Mouse (Mus musculus): ENCODE measurements around the gene Slc3a1.

The Slc3a1 gene

DNA sequence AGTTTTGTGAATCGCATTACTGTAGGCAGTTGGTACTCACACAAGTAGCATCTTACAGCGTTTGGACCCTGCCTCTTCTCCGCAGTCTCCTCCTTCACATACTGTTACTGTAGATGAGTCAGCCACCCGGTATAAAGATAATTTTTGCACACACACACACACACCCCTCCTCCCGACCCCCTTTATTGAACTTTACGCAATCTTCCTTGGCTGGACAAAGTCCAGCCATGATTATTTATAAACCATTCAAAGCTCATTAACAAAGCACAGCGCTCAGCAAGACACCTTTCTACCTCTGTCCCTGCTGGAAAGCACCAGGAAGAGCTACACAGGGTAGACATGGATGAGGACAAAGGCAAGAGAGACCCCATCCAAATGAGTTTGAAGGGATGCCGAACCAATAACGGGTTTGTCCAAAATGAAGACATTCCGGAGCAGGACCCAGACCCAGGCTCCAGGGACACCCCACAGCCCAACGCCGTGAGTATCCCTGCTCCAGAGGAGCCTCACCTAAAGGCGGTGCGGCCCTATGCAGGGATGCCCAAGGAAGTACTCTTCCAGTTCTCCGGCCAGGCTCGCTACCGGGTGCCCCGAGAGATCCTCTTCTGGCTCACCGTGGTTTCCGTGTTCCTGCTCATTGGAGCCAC lies at the start of gene Slc3a1:
Slc3a1 (plus strand) TSS at position 284 of the 647 bp plus-strand sequence.
- DNase-seq (ENCODE audit: low spot score in 2 of 2): no peak

DNA sequence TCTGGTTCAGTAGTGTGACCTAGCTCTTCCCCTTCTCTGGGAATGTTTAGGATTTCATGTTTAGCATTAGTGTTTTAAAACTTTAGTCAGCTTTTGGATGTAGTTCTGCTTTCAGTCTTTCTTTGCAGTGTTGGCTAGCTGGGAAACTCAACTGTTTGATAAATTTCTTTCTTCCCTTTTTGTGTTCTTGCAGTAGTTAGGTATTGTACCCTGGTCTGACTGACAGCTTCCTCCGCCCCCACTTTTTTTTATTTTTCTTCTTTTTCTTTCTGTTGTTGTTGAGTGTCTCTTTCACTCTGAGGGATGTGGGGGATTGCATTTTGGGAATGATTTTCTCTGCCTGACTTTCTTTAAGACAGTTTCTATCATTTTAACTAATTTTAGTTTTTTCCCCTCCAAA lies 46.5 kb upstream of the Slc3a1 start:
- DNase-seq (ENCODE audit: low spot score in 2 of 2): no peak

DNA sequence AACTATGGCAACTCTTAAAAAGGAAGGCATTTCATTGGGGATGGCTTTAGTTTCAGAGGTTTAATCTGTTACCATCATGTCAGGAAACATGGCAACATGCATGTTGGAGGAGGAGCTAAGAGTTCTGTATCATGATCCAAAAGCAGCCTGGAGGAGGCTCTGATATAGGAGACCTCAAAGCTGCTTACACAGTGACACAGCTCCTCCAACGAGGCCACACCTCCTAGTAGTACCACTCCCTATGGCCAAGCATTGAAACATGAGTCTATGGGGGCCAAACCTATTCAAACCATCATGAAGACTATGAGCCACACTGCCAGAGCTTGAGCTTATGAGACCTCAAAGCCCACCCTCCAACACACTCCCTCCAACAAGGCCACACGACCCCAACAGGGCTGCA lies 45.4 kb upstream of the Slc3a1 start:
- no peak for DNase-seq (ENCODE audit: low spot score in 2 of 2)

DNA sequence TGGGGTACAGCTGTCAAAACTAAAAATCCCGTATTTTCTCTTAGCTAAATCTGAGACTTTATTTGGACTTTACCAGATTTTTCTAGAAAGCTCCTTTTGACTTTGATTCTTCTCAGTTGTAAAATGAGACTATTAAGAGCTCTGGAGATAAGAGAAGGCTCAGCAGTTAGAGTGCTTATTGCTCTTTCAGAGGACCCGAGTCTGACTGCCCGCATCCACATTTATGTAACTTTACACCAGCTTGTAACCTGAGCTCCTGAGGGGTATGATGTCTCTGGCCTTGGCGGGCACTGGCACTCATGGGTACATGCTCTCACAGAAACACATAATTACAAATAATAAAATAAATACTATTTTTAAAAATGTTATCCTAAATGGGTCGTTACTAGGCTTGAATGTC lies 41.8 kb upstream of the Slc3a1 start:
- DNase-seq (ENCODE audit: low spot score in 2 of 2): no peak

DNA sequence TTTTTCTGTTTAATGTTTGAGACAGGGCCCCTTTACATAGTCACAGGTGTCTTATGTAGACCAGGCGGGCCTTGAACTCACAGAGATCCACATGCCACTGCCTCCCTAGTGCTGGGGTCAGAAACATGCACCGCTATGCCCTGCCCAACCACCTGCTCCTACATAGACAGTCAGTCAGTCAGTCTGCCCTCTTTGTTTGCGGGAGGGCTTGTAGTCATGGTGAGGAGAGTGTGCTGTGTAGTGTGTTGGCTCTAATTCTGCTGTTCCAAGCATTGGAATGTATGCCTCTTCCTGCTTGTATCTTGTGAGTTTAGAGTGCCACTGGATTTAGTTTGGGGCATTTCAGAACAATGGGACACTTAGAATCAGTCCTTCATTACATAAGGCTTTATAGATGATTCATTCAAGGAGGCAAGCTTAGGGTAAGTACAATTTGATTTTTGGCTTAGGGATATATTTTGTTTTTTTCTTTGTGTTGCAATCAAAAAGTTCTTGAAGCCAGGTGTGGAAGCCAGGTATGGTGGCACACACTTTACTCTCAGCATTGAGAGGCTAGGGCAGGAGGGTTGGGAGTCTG lies 40.3 kb upstream of the Slc3a1 start:
- DNase-seq (ENCODE audit: low spot score in 2 of 2): no peak

DNA sequence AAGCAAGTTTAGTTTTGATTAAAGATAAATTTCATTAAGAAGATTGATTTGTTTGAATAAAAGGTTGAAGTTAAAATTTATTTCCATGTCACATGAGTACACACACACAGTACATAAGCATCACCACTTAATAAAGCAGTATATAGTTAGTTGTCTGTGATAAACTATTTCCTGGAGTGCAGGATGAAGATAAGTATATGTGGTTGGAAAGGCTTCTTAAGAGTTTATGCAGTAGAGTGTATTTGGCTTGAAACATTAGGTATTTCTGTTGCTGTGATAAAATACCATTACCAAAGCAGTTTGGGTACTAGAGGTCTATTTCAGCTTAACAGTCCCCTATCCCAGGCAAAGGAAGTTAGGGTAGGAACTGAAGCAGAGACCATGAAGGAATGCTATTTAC lies 39.7 kb upstream of the Slc3a1 start:
- DNase-seq (ENCODE audit: low spot score in 2 of 2): no peak

DNA sequence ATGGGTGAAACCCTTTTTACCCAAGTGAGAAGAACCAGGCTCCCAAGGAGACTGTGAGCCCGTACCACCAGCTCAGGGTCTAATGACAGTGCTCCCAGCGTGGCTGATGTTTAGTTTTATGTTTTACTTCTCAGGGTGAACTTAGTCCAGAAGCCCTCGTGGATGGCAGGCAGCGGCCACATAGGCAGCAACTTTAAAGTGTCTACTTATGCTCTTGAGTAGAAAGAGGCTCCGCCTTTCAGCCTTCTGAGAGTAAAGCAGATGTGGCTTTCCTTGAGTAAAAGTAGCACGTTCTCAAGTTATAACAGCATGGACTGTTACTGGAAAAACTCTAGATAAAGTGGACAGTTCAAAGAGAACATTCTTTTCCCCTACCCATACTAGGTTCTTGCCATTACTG lies 32.3 kb upstream of the Slc3a1 start:
- no peak for DNase-seq (ENCODE audit: low spot score in 2 of 2)

DNA sequence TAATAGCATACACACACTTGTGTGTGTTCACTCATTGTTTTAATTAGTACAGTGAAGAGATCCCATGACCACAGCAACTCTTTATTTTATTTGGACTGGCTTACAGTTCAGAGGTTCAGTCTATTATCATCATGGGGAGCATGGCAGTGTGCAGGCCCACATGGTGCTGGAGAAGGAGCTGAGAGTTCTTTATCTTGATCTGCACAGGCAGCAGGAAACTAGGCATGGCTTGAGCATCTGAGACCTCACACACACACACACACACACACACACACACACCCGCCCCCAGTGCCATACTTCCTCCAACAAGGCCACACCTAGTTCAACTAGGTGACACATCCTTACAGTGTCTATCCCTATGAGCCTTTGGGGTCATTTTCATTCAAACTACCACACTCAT lies 30.5 kb upstream of the Slc3a1 start:
- DNase-seq (ENCODE audit: low spot score in 2 of 2): no peak

DNA sequence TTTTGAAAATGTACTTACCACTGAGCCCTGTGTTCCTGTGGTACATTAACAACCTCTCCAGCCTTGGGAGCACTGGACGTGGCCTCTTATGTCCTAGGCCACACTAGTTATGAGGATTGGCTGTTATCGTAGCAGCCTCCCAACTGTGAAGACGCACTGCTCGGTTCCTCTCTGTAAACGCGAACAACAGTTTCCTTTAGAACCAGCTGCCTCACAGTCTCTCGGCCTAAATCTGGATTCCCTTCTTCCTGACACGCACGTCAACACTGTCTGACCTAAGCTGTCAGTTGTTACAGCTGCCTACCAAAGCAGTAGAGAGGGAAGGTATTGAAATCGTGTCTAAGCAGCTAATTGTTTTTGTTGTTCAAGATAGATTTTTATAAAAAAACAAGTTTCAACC lies 28.5 kb upstream of the Slc3a1 start:
- DNase-seq (ENCODE audit: low spot score in 2 of 2): no peak

DNA sequence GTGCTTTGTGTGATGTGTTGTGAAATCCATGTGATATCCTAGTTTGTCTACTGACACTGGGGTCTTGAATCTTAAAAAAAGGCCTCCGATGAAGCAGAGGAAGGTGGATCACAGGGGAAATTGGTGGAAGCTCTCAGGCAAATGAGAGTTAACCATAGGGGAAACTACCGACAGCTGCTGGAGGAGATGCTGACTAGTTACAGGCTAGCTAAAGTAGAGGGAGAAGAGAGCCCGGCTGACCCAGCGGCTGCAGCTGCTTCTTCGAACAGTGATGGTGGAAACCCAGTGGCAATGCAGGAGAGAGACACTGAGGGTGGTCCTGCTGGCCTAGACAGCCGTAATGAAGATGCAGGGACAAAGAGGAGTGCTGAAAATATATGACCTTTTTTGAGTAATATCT lies 14.7 kb upstream of the Slc3a1 start:
- DNase-seq (ENCODE audit: low spot score in 2 of 2): no peak

DNA sequence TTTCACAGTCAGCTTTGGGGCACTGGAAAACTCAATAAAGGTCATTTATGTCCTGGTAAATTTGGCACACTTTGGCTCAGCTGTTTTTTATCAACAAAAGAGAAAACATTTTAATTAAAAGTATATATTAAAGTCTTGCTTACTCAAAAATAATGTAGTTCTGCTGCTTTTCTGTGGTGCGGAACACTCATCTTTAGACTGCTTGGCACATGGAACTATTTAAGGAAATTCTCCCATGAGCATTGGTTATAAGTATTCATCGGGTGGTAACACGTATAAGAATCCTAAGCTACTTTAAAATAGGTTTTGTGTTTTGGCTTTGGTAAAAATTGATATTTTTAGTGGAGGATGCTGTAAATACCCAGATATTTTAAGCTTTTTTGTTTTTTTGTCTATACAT lies 13.5 kb upstream of the Slc3a1 start:
- DNase-seq (ENCODE audit: low spot score in 2 of 2): no peak

DNA sequence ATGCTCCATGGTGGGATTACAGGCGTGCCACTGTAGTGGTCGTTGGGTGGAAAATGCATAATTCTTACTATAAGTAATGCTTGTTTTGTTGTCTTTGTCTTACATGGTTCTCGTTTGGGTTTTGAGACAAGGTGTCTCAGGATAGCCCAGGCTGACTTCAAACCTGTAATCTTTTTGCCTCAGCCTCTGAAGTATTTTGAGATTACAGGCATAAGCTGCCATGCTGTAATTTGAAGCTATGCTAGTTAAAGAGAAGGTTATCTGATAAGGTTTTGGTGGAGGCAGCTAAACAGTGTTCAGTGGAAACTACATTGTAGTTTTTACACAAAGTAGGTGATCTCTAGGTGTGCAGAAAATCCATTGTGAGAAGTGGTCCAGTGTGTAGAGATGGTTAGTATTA lies 9.8 kb upstream of the Slc3a1 start:
- DNase-seq (ENCODE audit: low spot score in 2 of 2): no peak

DNA sequence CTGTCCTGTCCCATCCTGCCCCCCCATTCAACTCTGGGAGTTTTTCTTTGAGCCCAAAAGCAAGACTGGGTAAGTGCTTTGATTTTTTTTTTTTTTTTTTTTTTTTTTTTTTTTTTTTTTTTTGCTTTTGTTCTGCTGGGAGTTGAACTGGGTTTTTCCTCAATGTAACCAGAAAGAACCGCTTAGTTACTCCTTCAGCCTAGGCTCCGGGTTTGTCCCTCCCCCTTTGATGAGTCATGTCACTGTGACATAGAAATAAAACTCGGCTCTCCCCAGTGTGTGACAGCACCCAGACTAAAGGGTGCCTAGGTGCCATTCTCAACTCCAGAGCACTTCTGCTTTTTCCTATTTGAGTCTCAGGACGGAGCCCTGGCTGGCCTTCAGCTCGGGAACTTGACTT lies 9.4 kb upstream of the Slc3a1 start:
- DNase-seq (ENCODE audit: low spot score in 2 of 2): no peak

DNA sequence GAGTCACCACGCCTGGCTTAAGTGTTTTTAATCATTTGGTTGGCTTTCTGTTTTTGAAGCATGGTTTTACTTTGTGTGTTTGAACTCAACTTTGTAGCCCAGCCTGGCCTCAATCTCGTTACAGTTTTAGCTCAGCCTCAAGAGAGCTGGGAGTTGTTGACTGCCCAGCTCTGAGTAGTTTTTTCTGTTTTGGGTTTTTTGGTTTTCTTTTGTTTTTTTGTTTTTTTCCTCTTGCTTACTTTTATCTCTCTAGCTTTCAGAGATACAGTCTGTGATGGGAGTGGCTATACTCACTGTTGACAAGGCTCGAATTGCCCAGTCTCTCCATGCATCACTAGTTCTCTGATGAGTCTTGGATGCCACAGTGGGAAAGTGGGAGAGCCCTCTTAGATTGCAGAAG lies 7.8 kb upstream of the Slc3a1 start:
- DNase-seq (ENCODE audit: low spot score in 2 of 2): no peak

DNA sequence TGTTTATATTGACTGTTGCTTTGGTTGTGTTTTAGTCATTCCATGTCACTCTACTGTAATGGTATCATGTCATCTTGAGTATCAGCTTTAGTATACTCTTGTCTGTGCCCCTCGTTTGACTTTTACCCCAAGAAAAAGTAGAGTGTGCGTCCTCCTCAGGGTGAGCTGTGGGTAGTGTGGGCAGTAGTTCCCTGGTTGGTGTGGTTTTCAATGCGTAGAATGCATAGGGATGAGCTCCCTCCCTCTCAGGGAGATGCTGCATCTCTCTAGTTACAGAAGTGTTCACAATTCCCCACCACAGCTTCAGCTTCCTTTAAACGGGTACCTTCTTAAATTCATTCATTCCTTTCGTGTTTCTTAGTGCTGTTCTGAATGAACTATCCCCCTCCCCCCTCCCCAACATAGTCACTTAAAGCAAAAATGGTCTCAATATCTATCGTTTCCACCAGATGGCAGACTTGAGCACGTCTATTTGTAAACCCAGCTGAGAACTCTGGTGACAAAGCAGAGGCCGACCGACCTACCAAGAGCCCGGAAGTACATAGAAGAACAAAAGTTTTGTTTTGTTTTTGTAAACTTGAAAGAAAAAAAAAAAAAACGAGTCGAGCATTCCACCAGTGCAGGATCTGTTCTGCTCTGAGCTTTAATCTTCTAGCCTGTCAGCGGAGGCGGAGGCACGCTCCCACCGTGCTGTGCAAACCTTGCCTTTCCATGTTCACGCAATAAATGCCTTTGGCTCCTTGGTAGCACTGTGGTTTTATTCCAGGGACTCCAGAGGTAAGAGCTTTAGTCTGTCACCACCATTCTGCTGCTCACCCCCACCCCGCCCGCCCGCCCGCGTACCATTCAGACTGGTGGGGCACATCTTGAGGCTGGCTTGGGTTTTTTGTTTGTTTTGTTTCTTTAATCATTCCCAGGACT lies 4.7 kb upstream of the Slc3a1 start:
- DNase-seq (ENCODE audit: low spot score in 2 of 2): no peak

DNA sequence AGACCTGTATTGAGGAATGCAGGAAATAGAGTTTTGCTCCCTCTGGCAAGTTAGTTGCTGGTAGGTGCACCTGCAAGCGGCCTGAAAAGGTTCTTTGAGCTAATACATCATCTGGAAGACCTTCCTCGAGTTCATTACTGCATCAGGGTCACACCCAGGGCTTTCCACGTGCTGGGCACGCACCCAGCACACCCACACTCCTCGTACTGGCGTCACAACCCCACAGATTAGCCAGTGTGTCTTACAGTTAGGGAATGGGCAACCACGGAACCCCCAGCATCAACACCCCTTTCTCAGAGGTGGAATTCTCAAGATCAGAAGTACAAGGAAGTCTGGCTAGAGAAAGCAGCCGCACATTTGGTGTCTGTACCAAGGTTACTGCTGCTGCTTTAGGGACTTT lies 3.9 kb upstream of the Slc3a1 start:
- DNase-seq (ENCODE audit: low spot score in 2 of 2): no peak

DNA sequence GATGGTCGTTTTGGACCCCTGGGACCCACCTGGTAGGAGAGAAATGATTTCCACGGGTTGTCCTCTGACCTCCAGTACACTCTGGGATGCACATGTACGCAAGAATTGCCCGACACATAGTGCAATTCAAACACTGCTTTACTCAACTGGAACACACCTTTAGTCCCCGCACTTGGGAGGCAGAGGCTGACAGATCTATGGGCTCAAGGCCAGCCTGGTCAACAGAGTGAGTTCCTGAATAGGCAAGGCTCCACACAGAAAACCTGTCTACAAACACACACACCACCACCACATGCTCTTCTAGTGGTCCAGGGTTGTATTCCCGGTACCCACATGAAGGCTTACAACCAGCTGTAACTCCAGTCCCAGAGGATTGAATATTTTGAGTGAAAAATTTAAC lies 3.0 kb upstream of the Slc3a1 start:
- DNase-seq (ENCODE audit: low spot score in 2 of 2): no peak

DNA sequence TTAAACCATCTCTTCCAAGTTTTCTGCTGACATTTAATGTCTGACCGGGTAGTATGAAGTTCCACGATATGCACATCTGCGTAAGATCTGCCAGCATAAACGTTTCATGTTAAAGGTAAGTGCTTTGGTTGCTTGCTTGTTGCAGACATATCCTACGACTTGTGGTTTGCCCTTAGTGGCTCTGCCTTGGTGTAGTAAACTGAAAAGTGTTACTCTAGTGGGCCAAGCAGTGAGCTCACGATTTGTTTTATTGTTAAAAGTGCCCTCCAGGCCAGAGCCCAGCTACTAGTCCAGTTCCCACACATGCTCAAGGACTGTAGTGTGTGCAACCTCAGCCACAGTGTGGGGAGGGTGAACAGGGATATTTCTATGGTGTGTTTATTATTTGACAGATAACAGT lies 1.7 kb upstream of the Slc3a1 start:
- no peak for DNase-seq (ENCODE audit: low spot score in 2 of 2)

DNA sequence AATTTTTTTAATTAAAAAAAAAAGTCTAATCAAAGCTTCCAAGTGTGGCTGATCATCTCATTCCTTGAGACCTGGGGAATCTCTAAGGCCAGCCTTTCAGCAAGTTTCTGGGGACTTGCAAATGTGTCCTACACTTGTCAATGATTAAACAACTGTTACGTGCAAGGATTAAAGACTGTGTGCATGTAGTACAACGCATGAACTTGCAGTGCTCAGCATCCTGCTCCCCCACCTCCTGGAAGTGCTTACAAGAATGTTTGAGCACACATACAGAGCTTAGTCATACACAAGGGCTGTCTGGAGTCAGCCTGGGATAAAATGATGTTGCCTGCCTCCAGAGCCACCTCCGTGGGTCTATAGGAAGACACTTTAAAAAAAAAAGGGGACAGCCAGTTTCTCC lies 929 bp upstream of the Slc3a1 start:
- DNase-seq (ENCODE audit: low spot score in 2 of 2): no peak

DNA sequence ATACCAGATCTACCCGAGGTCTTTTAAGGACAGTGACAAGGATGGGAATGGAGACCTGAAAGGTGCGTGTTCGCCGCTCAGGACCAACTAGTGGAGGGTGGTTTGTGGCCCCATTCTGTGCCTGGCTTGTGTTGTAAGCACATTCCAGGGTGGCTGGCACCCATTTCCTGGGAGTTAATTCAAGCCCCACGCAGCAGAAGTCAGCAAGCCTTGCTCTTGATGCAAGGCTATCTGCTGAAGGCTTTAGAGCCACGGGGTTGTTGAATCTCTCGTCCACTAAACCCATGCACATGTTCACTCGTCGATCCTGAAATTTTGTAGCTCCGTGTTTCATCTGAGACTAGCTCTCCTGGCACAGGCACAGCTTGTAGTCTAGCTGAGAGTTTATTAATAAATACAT lies 621 bp downstream of the Slc3a1 start:
- DNase-seq (ENCODE audit: low spot score in 2 of 2): no peak

DNA sequence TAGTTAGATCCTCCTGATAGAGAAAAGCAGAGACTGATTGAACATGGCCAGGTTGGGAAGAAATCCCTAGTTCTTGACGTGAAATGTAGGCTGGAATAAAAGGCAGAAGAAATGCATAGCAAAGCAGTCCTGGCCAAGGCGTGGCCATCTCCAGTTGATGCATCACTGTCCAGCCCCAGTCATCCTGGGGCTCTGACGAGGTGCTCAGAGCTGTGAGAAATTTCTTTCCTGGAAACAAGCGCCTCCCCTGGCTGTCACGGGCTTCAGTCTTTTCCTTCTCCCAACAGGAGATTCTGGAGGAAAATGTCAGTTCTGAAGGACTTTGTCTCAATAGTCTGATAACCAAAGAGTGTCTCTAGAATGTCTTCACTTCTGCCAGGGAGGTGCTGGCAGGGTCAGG lies 2.5 kb downstream of the Slc3a1 start:
- DNase-seq (ENCODE audit: low spot score in 2 of 2): no peak

DNA sequence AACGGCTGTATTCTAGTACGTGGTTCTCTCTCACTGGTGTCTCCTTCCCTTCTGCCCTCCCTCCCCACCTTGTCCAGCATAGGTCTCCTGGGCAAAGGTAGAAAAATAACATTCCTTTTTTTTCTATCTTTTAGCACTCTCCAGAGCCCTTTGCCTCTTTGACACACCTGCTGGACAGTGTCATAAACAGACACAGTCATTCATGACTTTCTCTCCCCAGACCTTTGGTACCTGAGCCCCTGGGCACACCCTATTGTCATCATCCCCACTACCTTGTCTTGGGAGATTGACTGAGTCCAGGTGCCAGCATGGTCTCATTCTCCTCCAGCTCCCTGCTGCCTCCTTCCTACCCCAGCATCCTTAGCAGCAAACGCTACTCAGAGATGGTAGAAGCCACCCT lies 4.9 kb downstream of the Slc3a1 start:
- DNase-seq (ENCODE audit: low spot score in 2 of 2): no peak

DNA sequence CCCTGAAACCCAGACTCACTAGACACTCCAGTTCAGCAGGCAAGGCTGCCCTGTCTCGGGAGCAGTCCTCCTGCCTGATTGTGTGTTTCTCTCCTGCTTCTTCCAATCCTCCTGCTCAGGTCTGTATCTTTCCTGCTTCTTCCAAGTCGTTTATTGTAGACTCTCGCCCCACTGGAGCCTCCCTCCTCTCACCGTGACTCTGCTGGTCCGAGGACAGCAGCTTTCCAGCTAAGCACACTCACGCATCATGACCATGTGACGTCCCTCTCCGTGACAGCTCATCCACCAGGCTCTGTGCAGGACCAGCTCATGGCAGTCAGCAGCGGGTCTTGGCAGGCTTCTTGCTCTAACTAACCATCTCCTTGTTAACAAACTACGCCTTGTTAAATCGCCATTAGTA lies 5.9 kb downstream of the Slc3a1 start:
- peak in 1 of 2 experiments; percentile 32 for DNase-seq (ENCODE audit: low spot score in 2 of 2)

Data from right cerebral cortex, postnatal 36 days (tissue).